Mouse (Mus musculus) natural killer cell, adult 2 months (primary cell): ENCODE measurements around the gene Kalrn.

ENCODE experiments used
- DNase-seq, 2 experiments: peaks; one replicate each; pipeline ENCODE4 v3.0.0; 2022; ENCODE audit warnings: low spot score in 2 of 2

Kalrn gene

DNA sequence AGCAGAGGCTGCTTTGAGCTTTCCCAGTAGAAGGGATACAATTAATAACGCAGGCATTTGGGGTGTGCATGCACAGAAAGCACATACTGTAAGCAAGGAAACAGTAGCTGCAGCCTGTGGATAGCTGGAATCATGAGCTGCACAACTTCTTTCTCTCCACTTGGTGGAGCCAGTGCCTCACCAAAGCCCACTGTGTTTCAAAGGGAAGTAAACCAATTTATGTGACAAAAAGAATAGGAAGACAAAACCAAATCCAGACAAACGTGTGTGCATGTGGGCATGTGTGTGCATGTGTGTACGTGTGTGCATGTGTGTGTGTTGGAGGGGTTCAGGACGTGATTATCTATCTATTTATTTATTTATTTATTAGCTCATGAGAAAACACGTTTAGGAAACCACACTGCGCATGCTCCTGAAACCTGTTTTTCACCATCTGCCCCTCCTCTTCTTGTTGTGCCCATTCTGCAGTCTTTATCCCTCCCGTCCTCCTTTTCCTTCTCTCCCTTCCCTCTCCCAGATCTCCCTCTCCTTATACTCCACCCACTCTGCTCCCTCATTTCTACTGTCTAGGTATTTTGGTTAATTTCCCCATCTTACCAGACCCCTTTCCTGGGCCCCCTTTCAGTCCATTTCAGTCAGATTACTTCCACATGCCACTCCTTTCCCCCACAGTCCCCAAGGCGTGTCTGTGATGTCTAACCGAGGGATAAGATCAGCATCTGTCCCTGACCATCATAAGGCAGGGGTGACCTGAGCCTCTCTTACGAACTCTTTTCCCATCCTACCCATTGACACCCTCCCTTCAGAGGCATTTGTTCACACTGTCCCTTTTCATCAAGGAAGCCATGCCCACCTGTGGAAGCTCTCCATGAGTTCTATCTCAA is 380.1 kb downstream of the Kalrn start:
- DNase-seq, result peak in 1 of 2 experiments; percentile 3

DNA sequence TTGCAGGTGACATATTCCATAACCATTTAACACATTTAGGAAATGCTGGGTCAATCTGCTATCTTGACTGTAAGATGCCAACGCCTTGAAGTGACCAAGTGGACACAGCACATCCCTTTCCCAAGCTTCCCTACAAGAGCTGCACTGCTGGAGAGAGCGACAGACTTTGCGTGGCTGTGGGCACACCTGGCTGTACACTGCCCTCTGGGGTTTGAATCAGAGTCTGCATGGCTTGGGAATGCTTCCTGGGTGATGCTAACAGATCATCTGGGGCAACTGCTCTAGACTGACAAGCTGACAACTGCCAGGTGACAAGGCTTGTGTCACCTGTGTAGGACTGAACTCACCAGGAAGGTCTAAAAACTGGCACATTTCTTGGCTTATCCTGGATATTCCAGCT is 388.6 kb downstream of the Kalrn start:
- no peak for DNase-seq

DNA sequence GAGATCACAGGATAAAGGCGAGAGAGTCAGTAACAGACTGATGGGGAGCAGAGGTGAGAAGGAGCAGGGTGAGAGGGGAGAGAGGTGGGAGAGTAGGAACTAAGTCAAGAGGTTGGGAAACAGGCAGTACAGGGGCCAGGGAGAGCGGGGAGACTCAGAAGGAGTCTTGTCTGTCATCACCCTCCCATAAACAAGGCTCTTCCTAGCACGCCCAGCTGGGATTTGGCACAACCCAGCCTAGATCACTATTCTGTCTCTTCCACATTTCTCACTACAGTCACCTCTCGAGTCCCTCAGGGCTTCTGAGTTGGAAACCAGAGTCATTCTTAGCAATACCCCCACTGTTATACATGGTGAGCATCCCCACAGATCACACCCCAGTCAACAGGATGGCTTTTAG is 390.1 kb downstream of the Kalrn start:
- DNase-seq, result no peak

DNA sequence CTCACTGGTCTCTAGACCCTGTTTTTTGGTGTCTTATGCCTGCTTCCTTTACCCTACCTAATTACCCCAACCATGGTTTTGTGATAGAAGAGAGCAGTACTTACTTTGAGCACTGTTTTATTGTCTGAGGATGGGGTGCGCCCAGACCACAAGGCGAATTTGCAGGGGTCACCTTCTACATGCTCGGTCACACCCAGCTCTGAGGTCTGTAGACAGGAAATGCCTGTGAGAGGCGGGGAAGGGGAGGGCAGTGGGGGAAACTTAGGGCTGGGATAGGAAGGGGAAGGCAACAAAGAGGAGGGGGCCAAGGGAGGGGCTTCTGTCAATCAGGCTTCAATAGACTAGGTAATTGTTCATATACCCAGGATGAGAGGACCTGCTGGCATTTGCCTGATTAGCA is 397.7 kb downstream of the Kalrn start:
- no peak for DNase-seq

DNA sequence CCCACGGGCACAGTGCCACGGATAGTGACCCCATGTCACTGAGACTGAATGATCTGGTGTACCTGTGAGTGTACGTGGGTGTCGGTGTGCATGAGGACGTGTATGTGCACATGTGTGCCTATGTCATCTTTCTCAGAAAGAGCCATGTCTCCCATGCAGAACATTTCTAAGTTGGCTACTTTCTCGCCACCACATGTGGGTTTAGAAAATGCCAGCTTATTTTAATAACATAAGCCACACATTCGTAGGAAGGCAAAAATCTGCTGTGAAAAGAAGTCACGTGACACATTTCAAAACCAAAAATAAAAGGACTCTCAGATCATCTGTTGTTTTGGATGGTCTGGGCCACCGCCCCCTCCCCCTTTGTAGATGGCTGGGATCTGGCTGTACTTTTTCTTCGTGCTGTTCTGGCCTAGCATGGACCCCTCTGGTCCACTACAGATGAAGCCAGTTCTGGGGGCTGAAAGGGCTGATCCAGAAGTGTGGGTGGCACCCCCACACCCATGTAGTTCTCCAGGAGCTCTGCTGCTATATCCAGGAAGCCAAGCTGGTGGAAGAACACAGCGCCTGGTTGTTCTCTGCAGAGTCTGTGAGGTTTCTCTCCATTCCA is 400.7 kb downstream of the Kalrn start:
- DNase-seq, result no peak

DNA sequence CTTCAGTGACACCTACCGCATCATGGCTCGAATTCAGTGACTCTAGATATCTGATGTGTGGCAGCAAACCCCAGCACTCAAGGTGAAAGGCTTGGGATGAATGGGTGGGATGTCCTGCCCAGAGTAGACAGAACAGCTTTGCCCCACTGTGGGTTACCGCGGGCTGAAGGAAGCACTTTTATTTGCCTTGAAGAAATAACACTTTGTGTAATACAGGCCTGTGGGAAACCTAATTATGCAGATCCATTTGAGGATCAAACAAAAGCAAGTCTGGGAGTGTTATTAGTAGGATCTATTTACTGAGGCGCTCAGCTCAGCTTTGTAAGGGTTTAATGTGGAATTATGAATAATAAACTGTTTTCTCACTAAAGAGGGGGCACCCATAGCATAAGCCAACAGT is 406.3 kb downstream of the Kalrn start:
- no peak for DNase-seq

DNA sequence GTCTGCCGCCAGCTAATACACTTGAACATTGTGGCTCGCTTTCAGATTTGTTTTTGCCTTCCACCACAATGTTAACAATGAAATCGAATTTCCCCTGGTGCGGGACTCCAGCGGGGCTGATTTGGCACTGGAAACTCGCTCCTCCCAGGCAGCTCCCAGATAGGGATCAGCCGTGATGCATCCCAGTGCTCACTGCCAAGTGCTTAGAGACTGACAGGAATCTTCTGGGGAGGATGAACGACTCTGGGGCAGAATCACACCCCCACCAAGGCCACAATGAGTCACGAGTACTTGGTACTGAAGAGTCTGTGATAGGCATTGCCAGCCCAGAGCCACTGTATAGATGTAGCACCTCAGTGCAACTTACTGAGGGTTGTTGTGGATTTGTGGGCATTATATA is 410.2 kb downstream of the Kalrn start:
- no peak for DNase-seq

DNA sequence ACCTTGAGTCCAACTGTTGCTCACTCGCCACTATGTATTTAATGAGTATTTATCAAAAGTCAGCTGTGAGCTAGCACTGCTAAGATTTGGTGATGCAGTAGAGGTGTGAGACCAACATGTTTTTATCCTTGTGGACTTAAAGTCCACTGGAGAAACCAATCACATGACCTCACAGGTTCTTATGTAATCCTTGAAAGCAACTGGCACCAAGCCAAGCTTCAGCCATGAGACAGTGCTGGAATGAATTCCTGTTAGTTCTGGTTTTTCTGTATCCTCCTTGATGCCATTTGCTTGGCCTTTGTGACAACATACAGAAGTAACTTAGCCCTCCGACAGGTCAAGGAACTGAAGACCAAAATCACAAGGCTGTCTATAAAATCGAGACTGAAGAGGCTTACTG is 413.8 kb downstream of the Kalrn start:
- DNase-seq, result no peak

DNA sequence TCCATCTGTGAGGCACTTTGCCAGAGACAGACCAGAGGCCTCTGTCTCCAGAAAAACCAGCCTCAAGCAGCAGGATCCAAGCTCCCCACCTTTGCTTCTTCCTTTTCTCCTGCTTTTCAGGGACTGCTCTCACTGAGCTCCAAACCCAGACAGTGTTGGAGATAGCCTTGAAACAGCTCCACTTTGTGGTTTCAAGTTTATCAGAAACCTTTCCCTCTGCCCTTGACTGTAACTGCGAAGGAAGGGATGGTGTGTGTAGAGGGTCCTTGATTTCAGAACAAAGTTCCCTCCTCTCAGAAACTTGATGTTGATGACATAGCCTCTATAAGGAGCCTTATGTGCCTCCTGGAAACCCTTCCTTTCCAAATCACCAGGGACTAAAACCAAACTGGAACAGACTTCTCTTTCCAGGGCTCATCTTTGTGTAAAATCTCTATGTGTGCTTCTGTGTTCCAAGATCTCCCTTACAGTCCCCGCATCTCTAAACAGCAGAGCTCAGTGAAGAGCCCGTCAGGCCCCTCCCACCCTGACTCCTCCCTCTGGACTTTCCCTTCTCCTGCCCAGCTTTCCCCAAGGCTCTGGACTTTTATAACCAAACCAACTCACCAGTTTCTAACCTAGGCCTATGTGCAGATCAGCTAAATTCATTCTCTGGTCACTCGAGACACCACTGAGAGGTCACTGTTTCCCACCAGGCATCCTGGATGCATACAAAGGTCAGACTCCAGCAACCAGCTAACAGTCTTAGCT is 415.8 kb downstream of the Kalrn start:
- no peak for DNase-seq

DNA sequence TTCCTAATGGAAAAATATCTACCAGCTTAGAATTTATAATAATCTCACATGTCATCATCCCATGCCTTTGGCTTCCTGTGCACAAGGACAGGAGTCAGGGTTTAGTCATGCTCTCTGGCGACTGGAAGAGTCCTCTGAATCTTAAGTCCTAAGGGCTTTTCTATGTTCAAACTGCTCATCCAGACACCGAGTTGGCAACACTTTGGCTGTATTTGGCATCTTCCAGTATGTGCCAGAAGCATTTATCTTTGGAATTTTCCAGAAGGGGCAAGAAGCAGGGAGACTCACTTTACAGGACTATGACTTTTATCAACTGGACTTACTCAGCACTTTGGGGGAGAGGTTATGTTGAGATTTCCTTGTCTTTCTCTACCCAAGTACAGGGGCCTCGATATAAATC is 417.6 kb downstream of the Kalrn start:
- DNase-seq, result no peak

DNA sequence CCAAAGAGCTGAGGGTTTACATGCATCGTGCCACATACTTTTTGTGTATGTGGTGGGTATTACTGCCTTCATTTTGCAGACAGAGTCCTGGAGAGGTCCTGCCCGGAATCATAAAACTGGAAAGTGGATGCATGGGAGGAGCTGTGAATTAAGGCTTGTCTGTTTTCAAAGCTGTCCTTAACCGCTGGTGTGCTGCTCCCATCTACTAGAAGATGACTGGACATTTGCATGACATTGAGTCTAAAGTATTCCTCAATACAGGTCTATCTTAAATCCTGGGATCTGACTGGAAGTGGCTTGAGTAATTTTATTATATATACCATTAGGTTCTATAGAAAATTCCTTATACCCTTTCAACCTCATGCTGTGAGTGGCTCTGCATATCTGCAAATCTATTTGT is 418.4 kb downstream of the Kalrn start:
- no peak for DNase-seq

DNA sequence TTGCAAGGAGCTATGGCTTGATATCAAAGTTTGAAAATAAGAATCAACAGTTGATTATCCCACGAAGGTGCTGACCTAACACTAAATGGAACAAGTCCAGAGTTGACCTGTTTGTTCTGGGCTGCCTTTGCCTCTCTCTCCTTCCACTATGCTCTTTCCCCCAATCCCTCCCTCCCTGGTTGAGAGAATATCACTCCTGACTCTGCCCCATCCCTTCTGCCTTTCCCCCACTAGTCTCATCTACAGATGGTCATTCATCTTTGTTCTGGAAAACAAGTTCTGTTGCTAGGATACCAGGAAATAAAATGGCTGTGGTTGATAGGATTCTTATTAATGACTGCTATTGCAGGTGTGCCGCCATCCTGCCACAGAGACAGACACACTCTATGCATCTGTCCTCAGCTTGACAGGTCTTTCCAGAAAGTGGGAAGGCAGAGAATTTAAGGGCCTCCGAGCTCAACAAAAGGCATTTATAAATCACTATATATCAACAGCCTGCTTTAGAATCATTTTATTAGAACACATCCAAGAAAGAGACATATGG is 421.7 kb downstream of the Kalrn start:
- no peak for DNase-seq

DNA sequence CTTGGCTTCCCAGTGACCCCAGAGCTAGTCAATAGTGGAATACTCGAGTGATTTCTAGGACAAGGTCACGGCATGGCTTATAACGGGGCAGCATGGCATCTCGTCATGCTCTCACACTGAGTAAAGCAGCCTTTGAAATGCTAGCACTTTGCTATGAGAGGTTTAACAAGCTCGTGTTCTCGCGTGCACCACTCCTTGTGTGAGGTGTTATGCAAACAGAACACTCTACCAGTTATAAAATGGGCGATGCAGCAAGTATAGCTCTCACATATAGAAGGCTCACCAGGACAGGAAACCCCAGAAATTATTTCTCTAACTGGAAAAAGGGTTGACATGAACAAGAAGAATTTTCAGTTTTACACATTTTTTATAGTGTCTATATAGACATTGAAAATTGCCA is 431.7 kb downstream of the Kalrn start:
- DNase-seq, result no peak

DNA sequence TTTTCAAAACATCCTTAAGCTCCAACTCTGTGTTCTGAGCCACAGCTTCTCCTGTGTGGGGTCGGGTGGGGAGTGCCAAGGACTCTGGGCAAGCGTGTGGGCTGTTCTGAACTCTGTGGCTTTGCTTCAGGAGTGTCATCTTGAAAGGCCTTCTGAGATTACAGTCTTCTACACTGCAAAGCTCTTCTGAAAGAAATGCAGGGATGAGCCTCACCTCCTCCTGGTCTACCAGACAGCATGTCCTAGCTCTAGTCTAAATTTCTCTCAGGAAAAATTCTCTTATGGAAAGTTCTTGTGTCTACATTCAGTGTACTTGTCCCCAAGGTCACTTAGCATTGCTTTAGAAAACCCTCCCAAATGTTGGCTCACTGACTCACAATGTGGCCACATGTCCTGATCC is 438.3 kb downstream of the Kalrn start:
- DNase-seq, result no peak

DNA sequence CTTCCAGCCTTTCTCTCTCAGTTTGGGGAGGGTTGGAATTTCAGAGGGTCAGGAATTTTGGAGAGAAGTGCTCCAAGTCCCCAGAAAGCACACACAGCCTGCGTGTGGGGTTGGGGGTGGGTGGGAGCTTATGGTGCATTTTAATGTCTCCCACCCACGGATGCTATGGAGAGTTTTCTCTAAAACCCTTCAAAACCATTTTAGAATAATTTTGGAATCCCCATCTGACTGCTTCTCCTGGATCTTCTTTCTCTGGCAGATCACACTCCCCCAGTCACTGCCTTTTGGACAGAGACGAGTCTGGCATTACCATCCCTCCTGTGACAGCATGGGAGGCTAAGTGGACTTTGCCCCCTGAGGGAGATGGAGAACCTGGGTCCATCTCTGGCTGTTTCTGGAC is 438.7 kb downstream of the Kalrn start:
- no peak for DNase-seq

DNA sequence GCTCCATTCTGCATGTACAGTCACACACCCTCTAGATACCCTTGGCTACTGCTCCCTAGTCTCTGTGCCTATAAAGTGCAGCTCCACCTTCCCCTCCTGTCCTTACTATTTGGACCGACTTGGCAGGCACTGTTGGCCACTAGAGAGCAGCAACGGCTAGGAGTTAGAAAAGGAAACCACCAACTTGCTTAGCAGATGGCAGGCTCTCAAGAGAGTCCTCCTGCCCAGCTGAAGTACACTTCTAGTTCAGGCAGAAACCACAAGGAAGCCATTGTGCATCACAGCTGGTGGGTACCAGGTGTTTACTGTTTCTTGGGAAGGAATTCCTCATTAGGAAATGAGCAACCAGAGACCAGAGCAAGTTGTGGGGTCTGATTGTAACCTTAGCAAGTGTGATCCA is 447.7 kb downstream of the Kalrn start:
- peak; percentile 14 to 32 for DNase-seq

DNA sequence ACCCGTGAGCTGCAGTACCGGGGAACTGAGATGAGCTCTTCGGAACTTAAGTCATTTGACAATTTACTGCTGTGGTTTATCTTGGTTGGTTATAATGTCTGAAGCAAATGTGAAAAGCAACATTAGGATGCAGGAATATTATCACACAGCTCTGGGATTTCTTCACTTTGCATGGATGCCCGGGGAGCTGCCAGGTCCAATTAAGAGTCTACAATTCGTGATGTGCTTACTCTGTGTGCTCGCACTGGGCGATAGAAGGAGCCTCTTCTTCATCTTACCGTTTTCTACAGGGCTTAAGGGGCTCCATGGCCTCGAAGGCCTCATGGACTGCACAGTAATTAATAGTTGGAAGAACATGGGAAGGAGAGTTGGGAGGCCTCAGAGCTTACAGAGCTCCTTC is 450.8 kb downstream of the Kalrn start:
- no peak for DNase-seq

DNA sequence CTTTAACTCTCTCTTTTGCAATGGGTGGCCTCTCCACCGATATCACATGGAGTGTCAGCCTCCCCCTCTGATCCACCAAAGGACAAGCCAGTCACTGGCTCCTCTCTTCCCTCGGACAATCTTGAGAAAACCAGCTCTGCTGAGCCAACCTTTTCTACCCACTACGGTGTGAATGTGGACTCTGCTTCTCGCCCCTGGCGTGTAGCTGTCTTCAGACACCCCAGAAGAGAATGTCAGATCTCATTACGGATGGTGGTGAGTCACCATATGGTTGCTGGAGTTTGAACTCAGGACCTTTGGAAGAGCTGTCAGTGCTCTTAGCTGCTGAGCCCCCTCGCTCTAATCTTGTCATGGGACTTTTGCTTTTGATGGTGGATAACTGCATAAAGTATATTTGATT is 452.0 kb downstream of the Kalrn start:
- DNase-seq, result no peak

DNA sequence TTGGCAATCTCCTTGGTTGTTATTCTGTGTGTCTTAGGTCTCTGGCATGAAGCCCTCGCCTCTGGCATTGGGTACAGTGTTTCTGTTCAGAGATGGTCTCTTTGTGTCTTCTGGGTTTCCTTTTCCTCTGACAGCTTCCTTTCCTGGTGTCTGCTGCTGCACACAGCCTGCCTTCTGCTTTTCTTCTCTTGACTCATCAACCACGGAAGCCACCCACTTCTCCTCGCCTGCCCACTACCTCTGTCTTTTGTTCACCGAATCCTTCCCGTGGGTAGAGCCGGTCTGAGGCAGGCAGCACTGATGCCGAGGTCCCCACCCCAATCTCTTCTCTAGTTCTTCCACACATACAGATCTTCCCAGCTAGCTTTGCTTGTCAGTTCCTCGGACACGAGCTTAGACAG is 452.5 kb downstream of the Kalrn start:
- no peak for DNase-seq

DNA sequence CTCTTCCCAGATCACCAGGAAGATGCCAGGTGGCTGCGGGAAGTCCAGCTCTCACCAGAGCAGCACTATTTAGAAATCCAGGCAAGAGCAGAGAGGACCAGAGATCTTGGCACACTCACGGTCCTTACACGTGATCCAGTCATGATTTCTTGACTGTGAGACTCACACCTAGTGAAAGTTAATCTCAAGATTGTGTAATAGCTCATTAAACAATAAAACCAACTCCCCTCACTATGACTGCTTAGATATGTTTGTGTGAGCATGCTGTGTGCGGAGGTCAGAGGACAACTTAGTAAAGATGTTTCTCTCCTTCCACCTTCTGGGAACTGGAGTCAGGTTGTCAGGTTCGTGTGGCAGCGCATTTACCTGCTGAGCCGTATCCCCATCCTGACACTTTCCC is 453.5 kb downstream of the Kalrn start:
- no peak for DNase-seq

DNA sequence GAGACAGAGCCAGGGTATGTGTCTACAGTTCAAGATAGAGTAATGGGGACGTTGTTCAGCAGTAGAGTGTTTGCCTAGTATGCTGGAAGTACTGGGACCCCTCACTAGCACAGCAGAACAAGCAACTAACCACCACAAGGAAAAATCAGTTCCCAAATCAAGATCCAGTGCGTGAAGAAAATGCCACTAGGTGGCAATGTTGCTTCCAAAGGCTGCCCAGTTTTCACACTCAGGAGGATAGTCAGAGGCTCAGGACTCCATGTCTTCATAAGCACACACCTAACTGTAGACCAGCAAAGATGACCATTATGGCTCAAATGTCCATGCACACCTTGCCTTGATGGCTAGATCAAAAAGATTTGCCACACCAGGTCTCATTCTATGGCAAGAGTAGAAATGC is 454.0 kb downstream of the Kalrn start:
- no peak for DNase-seq

DNA sequence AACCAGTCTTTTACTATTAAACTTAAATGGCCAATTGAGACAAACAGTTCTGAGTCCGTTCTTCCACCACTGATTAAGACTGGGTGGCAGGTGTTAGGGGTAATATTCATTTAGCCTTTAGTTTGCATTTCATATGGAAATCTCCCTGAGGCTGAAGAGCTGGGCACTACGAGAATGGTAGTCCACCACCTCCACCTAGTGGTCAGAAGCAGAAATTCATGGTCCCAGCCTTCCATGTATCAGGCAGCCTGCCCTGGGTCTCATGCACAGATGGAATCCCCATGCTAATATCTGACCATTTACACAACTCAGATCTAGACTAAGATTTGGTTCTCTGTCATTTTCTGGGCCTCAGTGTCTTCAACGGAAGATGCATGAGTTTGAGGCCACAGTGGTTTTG is 458.7 kb downstream of the Kalrn start:
- peak; percentile 34 to 57 for DNase-seq

DNA sequence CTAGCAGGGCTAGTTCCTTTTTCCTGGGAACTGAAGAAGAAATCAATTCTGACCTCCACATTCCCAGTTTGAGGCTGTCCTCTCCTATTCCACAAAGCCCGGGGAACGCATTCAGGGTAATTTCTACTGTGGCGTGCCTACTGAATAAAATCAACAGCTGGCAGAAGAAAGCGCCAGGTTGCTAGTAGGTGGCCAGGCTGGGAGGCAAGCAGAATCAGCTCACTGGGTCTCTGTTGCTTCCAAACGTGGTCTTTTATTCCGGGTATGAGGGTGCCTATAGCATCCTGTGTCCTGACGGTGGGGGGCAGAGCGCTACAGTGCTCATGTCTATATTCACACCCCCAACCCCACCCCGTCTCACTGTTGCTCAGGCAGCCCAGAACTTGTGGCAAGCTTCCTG is 460.2 kb downstream of the Kalrn start:
- no peak for DNase-seq
